Mouse (Mus musculus): ENCODE measurements around the gene Ip6k1.

GRCm38 (mm10) chr9:108035331-108036156 lies 33.2 kb downstream of the Ip6k1 start:
- TF ChIP-seq CTCF (IDR thresholded peaks at IDR 0.05), result peak; percentile 43
- TF ChIP-seq EP300 (IDR thresholded peaks at IDR 0.05), result no peak
